Mouse (Mus musculus) effector memory CD4-positive, alpha-beta T cell, adult 7 months (primary cell): Measurements from ENCODE around the gene Omt2b. TPM values are rescaled to one million over a fixed set of nuclear protein-coding genes. Genes with fewer than 3 reads are reported as not detected.

ENCODE experiments used
- polyA plus RNA-seq: library from polyadenylated mRNA; unstranded; fragments of 100-300 nt; shearing (Covaris generic); gene quantifications from one replicate; pipeline ENCODE4 v1.2.1, GENCODE M21; 2017

Gene Omt2b
- not detected for polyA plus RNA-seq

DNA sequence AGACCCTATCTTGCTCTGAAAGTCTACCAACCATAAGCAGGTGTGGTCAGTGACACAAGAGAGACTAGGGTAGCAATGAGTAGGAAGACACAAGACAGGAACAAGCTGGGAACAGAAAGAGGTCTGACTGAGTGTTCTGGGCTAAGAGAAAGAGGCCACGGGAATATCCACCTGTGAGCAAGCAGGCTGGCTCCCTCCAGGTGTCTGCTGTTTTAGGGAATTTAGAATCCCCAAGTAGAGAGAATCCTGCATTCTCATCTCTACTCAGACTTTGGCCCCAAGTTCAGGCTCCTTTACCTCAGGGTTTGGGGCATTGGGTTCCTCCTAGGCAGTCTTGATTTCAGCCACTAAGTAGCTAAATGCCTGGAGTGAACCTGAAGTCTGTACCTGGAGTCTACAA is at the start of gene Omt2b:
Gene Omt2b (plus strand): TSS at position 301 of the 400 bp plus-strand sequence.

DNA sequence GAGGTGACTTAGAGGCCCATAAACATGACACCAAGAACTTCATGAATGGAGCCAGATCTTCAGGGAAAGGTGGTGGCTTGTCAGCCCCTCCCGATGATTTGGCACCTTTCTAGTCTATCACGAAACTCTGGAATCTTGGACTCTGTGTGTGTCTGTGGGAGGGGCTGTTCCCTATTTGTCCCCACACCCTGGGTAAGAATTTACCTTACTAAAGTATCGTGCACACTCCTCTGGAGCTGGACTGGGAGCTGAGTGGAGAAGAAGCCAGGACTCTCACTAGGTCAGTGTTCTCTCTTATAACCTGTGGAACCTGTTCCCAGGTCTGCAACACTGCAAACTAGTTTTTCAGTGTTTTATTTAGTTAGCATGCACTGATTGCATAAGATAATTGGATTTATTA is 37.7 kb upstream of the Omt2b start, which contains the start of gene Gm10639:
Gene Gm10639 (plus strand): TSS at position 201 of the 400 bp plus-strand sequence.

GRCm38 (mm10) chr9:78314696-78315095 is 12.7 kb upstream of the Omt2b start, which contains the start of gene Omt2a:
Omt2a (minus strand) TSS chr9:78314796.

DNA sequence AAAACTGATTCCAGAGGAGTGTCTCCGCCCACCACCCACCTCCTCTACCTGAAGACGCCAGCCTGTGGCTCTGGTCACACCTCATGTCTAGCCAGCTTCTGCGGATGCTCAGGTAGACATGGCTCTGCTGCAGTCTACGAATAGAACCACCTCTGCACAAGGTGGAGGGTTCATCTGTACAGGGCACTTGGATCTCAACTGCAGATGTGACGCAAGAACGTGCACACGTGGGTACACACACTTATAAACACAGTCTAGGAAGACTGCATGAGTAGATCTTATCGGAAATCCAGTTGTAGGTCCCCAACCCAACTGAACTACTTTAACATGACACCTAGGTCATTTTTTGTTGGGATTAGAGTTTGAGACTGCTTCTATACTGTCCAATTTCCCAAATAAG is 28.2 kb downstream of the Omt2b start, which contains the start of gene Gsta2:
Gene Gsta2 (minus strand): TSS at position 178 of the 400 bp plus-strand sequence.

DNA sequence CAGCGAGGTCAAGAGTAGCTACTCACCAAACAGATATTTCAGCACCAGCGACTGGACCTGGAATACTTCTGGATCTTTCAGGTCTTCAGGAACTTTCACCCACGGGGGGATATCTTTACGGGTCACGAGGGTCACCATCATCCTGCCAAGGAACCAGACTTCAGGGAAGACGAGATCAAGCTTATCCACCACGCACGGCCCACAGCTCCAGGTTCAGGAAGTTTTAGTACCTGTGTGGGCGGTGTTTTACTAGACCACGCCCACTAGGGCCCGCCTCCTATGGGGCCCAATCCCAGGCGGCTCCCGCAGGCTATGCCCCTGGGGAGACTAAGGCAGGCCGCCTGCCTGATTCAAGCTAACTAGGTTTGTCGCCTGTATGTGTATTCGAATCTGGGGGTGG is 40.6 kb downstream of the Omt2b start, which contains the start of gene Dppa5a:
Gene Dppa5a (minus strand): TSS at position 219 of the 400 bp plus-strand sequence.

GRCm38 (mm10) chr9:78378113-78378785 is 50.9 kb downstream of the Omt2b start, which contains the start of gene Ooep:
Ooep (minus strand) TSS chr9:78378725.

Other genes starting within 250 kb of the Omt2b start
- gene Fbxo9, start 218.5 kb upstream of the Omt2b start, polyA plus RNA-seq, result 54.4 TPM
- 8.4 TPM for gene Ick, start 218.4 kb upstream of the Omt2b start, polyA plus RNA-seq
- gene Gsta4, start 144.8 kb upstream of the Omt2b start, polyA plus RNA-seq, result 2.4 TPM
- not detected for gene Gsta1, start 96.9 kb upstream of the Omt2b start, polyA plus RNA-seq
- gene Gm3776, start 70.5 kb upstream of the Omt2b start, polyA plus RNA-seq, result not detected
- gene Gm10639, start 37.7 kb upstream of the Omt2b start, polyA plus RNA-seq, result not detected
- not detected for gene Omt2a, start 12.8 kb upstream of the Omt2b start, polyA plus RNA-seq
- not detected for gene Gsta2, start 28.2 kb downstream of the Omt2b start, polyA plus RNA-seq
- not detected for gene Dppa5a, start 40.6 kb downstream of the Omt2b start, polyA plus RNA-seq
- gene Ooep, start 51.1 kb downstream of the Omt2b start, polyA plus RNA-seq, result not detected
- 6.7 TPM for gene Ddx43, start 68.2 kb downstream of the Omt2b start, polyA plus RNA-seq
- gene Cgas, start 115.6 kb downstream of the Omt2b start, polyA plus RNA-seq, result 2.5 TPM
- gene Mto1, start 120.6 kb downstream of the Omt2b start, polyA plus RNA-seq, result 17.3 TPM
- gene Gm17324, start 121.2 kb downstream of the Omt2b start, polyA plus RNA-seq, result 1.2 TPM
- 4,652 TPM for gene Eef1a1, start 161.6 kb downstream of the Omt2b start, polyA plus RNA-seq